Mouse (Mus musculus) brain, embryonic 14.5 days (tissue): Measurements from ENCODE around the gene Tgif2.

Source experiments
- CTCF ChIP-seq: fragments of 200-500 bp; IDR thresholded peaks from 2 replicates; pipeline ENCODE4 v1.5.1; 2012; ENCODE audit warnings: inconsistent platforms, mild to moderate bottlenecking, moderate library complexity, borderline replicate concordance; ENCODE audit not compliant: insufficient read depth, insufficient read length; ENCODE audit errors: extremely low read depth
- POLR2A ChIP-seq: fragments of 200-500 bp; IDR thresholded peaks from 2 replicates; pipeline ENCODE4 v1.6.1; 2012; ENCODE audit warnings: mild to moderate bottlenecking, inconsistent platforms, borderline replicate concordance; ENCODE audit not compliant: poor library complexity, insufficient read depth, insufficient read length, severe bottlenecking; ENCODE audit errors: extremely low read depth

DNA sequence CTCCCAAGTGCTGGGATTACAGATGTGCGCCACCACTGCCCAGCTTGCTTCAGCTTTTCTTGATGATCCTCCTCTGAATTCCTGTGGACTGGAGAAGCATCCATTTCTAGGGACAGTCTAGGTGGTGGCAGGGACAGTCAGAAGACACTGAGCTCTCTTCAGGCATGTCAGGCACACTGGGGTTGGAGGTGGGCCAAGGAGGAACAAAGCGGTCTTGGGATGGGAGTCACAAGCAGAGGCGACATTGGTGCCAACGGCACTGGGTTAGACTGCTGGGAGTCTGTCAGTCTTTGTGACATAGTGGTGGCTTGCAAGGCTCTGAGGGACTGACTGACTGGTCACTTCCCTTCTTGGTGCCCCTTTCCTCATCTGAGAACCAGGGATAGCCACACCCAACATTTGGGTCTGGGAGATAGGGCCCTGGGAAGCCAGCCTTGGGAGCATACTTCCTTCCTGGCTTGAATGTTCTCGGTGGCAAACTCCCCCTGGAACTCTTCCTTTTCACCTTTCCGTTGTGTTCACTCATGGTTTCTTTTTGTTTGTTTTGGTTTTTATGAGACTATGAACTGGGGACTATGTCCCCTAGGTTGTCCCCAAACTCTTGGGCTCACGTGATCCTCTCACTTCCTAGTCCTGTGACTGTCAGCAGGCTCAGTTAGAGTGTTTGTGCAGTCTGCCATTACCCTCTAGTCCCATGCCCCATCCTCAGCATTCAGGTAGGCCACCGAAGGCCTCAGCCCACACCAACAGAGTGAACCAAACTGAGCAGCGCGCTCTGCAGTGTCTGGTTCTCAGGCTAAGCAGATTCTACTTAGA is 44.8 kb downstream of the Tgif2 start:
- TF ChIP-seq CTCF (no peak), POLR2A (no peak)
